Mouse (Mus musculus) ovary, adult 2 months (tissue): ENCODE data around the gene Vmn1r70. TPM values are rescaled to one million over a fixed set of nuclear protein-coding genes. Genes with fewer than 3 reads are reported as not detected.

Source experiments
- polyA plus RNA-seq: library from polyadenylated mRNA; depleted of rRNA; stranded (reverse); fragments of >200 nt; gene quantifications from 2 replicates; pipeline ENCODE4 v1.2.3, GENCODE M21; 2012; rRNA removed

The Vmn1r70 gene
- polyA plus RNA-seq: not detected in 2 replicates

DNA sequence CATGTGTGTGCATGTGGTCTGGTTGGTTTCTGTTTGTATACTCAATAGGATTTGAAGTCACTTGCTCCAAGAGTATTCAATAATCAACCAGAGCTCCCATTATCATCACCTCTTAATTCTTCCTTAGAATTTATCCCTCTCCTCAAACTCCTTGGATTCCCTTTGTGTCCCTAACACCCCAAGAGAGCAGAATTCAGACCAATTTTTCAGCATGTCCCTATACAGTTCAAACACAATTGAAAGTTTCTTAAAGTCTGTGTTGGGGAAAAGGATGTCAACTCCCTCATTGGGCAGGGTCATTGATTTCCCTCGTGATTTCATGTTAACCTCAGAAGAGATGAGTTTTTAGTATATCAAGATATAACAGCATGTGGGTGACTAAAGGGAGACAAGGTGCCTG, at the start of gene Vmn1r70:
Vmn1r70 (plus strand) TSS at position 301 of the 400 bp plus-strand sequence.

DNA sequence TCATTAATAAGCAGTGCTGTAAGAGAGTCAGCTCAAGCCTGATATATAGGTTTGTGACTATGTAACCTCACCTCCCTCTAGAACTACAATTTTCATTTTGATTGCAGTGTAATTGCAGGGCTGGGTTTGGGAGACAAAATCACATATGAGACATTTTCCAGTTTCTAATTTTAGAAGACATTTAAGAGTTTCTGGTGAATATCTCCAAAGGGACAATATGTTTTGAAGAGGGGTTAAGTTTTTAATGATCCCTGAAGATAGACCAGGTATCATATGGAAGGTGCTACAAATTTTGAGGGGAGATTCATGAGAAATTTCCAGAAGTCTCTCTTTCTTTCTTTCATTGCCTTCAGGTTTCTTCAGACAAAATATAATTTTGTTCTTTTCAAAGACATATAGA, 17.8 kb upstream of the Vmn1r70 start, which contains the start of gene Vmn1r69:
Vmn1r69 (minus strand) TSS at position 101 of the 400 bp plus-strand sequence.

Other genes starting within 250 kb of the Vmn1r70 start
- gene Vmn1r67, start 188.2 kb upstream of the Vmn1r70 start, polyA plus RNA-seq: not detected in 2 replicates
- gene Zik1, start 136.1 kb upstream of the Vmn1r70 start, polyA plus RNA-seq: 0.43 and 0.53 TPM in 2 replicates
- gene Vmn1r68, start 73.0 kb upstream of the Vmn1r70 start, polyA plus RNA-seq: not detected in 2 replicates
- not detected in 2 replicates for gene Vmn1r69, start 17.9 kb upstream of the Vmn1r70 start, polyA plus RNA-seq
- 0.47 and 0.68 TPM in 2 replicates for gene Nlrp4b, start 56.3 kb downstream of the Vmn1r70 start, polyA plus RNA-seq
- not detected in 2 replicates for gene Vmn1r71, start 122.8 kb downstream of the Vmn1r70 start, polyA plus RNA-seq